Mouse (Mus musculus) Muller cell, postnatal 12 days (primary cell): ENCODE results near the gene Irak3.

Experiments
- DNase-seq: peaks from one replicate; pipeline ENCODE4 v3.0.0-alpha.2; 2015; ENCODE audit errors: inconsistent ontology term

The Irak3 gene

DNA sequence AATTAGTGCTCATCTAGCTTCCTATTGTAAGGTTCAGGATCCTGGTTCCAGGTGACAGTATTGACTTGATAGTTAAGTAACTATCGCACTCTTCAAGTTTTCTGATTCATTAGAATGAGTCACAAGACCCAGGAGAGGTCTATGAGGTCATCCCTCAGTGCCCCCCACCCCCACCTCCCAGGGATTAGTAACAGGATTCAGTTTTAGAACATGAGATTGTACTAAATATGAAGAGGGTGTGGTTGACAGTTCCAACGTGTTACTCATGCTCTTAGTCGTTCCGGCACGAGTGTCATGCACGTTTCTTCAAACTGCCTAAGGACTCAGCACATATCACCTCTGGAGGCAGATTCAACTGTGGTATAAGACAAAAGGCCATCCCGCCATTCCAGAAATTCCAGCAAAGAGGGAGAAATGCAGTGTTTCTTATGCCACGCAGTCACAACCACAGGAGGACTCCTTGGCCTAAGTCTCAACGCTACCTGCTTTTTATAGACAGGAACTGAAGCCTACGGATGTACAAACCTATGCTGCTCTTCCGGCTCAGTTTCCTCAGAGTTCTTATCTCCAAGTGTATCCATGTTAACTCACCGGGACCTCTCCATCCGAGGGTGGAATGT lies 2.8 kb upstream of the Irak3 start:
- DNase-seq = peak; percentile 25

GRCm38 (mm10) chr10:120202467-120203250 lies 729 bp upstream of the Irak3 start:
- DNase-seq = no peak

- DNase-seq = peak; percentile 80
Measured at GRCm38 (mm10) chr10:120201131-120201921, 604 bp downstream of the Irak3 start, which contains the start of gene Tmbim4. TSS of gene Tmbim4 (plus strand) at chr10:120201590.

- DNase-seq = no peak
Measured at GRCm38 (mm10) chr10:120197061-120197835, 4.7 kb downstream of the Irak3 start.

- DNase-seq = no peak
Measured at GRCm38 (mm10) chr10:120193255-120193654, 8.7 kb downstream of the Irak3 start.

- no peak for DNase-seq
Measured at GRCm38 (mm10) chr10:120192278-120192677, 9.7 kb downstream of the Irak3 start.

DNA sequence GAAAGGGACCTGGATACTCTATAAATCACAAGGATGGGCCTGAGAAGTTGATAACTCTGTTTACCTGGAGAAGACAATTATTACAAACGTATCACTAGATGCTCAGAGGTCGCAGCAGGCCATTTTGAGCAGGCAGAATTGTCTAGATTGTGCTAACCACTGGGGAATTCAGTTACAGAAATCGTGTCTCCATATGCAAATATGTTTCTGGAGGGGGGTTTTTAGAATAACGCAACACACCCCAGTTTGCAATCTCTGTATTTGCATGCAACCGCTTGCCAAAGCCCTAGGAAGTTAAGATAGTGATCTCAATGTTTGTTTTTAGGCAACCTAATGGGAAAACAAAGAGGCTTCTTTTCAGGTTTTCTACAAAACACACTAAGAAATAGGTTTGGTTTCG lies 10.8 kb downstream of the Irak3 start:
- no peak for DNase-seq

DNA sequence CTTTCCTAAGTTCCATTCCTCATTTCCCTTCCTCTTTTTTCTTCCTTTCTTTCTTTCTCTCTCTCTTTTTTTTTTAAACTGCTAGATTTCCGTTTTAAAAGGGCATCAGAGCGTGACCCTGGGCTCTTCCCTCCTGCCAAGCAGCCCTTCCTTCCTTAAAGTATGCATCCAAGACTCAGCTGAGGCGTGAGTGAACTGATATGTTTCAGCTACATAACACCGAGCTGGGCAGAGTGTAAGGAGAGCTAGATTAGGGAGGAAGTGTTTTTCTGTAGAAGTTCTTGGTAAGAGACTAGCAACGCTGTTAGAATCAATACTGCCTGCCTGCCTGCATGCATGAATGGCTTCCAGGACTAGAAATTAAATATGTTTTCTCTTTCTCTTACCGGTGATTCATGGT lies 12.1 kb downstream of the Irak3 start:
- DNase-seq = no peak

- DNase-seq = no peak
Measured at GRCm38 (mm10) chr10:120189276-120189675, 12.7 kb downstream of the Irak3 start.

DNA sequence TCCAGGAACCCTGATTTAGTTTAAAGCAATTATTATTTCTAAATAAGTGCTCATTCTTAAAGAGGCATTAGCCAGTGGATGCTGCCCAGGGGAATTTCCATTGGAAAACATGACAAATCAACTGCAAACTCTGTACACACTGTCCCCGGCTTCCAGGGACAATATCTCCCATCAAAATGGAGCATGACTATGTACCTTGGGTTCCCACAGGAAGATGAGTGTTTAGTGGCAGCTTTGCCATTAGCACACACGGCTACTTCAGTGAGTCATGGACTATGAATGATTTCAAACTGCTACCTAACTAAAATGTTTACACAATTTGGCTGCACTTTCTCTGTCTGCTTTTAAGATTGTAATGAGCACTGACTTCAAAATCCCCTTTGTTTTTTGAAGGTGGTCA lies 13.4 kb downstream of the Irak3 start:
- DNase-seq = no peak

- no peak for DNase-seq
Measured at GRCm38 (mm10) chr10:120183342-120183741, 18.6 kb downstream of the Irak3 start.

- DNase-seq = no peak
Measured at GRCm38 (mm10) chr10:120182887-120183286, 19.0 kb downstream of the Irak3 start.

- DNase-seq = no peak
Measured at GRCm38 (mm10) chr10:120174192-120174705, 27.7 kb downstream of the Irak3 start.

DNA sequence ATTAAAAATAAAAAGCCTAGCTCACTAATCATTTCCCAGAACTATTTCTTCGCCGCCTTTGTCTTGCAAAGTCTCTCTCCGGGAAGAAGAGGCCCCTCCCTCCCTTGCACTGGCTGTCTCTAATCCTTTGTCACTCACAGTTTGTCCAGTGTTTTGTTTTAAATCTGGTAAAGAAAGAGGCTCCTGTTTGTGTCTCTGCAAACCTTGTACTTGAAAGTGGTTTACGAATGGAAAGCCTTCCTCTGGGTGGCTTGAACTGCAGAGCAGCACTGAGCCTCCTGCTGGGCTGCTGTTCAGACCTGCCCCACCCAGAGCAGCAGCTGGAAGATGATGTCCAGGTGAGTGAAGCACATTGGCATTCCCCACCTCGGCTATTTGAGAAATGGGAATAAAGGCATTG lies 30.6 kb downstream of the Irak3 start:
- no peak for DNase-seq

DNA sequence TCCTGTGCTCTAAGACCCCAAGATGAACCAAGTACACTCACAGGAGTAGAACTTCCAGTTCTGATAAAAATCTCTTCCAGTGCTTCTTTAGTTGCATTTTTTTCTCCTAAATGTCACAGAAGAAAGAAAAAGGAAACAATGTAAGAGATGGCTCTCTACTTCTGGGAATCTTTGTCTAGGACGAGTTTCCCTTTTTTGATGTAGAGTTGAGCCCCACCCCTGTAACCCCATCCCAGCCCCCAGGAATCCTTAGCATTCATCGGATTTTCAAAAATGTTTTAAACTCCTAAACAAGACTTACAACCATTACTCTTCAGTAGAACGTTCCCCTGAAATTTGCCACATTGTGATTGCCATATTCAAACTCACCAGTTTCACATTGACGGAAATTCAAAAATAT lies 31.7 kb downstream of the Irak3 start:
- DNase-seq = no peak

- no peak for DNase-seq
Measured at GRCm38 (mm10) chr10:120169841-120170240, 32.1 kb downstream of the Irak3 start.

- no peak for DNase-seq
Measured at GRCm38 (mm10) chr10:120169064-120169463, 32.9 kb downstream of the Irak3 start.

DNA sequence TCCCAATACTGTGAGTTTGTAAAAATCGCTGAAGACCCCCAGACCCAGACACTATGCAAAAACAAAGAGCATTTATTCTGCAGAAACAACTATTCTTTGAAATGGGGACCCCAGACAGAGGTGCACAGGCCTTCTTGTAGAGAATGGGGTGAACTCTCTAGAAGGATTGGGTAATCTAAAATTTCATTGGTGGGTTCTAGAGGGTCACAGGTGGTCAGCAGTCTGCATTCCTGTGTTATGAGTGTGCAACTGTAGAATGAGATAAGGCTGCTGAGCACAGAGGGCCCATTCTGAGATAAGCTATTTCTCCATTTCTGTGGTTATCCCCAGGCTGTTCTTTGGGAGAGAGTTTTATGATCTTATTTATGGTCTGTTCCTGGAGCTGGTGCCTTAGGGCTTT lies 33.9 kb downstream of the Irak3 start:
- peak; percentile 12 for DNase-seq

DNA sequence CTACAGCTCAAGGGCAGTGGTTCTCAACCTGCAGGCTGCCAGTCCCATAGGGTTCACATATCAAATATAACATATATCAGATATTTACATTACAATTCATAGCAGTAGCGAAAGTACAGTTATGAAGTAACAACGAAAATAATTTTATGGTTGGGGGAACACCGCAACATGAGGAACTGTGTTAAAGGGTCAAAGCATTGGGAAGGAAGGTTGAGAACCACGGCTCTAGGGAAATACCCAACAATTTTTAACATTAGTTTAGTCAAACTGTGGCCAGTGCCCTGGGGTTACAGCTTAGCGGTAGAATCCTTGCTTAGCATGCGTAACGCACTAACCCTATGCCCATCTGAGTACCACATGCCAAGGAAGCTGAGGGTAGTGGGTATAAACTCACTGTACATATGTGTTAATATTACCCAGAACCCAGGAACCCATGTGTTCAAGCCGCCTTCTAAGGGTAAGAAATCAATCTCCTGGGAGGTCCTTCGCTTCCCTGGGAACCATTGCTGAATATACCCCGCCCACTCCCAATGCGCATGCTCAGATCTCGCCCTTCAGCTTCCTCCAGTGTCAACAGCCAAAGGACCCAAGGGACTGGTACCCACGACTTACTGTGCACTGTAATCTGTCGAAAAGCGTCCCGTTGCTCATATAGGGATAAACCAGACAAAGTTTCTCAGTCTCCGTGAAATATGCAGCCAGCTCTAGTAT lies 36.0 kb downstream of the Irak3 start:
- no peak for DNase-seq

DNA sequence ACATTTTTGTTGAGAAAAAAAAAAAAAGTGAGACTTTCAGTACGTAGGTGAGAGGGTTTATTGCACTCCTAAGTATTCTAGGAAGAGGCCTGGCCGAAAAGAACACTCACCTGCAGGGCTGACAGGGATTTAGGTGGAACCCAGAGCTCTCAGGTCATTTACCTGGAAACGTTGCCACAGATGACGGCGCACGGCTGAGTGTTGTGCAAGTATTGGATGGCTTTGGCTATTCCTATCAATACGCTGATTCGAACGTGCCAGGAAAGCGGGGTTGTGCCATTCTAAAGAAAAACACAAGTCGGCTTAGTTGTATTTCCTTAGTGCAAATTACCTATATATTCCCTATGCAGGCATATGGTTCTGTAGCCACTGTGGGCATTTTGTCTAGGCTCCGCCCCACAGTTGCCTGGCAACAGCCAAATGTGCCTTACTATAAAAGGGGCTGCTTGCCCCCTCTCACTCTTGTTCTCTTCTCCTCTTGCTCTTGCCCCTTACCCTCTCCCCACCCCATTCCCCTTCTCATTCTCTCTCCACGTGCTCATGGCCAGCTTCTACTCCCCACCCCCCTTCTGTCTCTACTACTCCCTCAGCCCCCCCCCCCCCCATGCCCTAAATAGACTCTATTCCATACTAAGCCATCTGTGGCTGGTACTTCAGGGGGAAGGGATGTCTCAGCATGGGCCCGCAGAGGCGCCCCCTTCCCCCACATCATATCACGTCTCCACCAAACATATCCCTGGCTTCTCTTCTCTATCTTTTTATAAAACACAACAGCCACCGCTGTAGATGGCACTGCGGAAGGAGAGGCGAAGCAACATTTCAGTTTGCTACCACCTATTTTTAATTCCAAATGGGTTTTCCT lies 36.8 kb downstream of the Irak3 start:
- no peak for DNase-seq
